Mouse (Mus musculus) lung, adult 2 months (tissue): ENCODE results near the gene Stx2. TPM values are rescaled to one million over a fixed set of nuclear protein-coding genes. Genes with fewer than 3 reads are reported as not detected.
A peak's percentile ranks its signal among the peaks of the same experiment; 100 is the strongest.

Source experiments
- DNase-seq: peaks from one replicate; pipeline ENCODE4 v3.0.0; 2022
- H3K4me1 ChIP-seq: fragments of 200-500 bp; 2 replicates; pipeline ENCODE4 v1.6.1; 2011; ENCODE audit warnings: low read length; ENCODE audit not compliant: control insufficient read depth, insufficient read depth
- H3K4me3 ChIP-seq: fragments of 200-500 bp; replicated peaks from 2 replicates; pipeline ENCODE3; 2011; ENCODE audit warnings: low read depth, mild to moderate bottlenecking, control low read depth, low read length; ENCODE audit errors: extremely low read depth
- CTCF ChIP-seq: fragments of 200-500 bp; IDR thresholded peaks from 2 replicates; pipeline ENCODE4 v1.5.1; 2011; ENCODE audit warnings: mild to moderate bottlenecking, low read length, control low read depth; ENCODE audit not compliant: insufficient read depth
- POLR2A ChIP-seq: fragments of 200-500 bp; IDR thresholded peaks from 2 replicates; pipeline ENCODE4 v1.6.1; 2011; ENCODE audit warnings: low read depth, mild to moderate bottlenecking, control low read depth, low read length, borderline replicate concordance; ENCODE audit errors: extremely low read depth
- WGBS: fragments of 180-500 bp; shearing (Covaris S2); methylation state at CpG from one replicate; pipeline ENCODE4 v1.1.7; 2018; 5-methylcytosine and 5-hydroxymethylcytosine counted together
- polyA plus RNA-seq: library from polyadenylated mRNA; depleted of rRNA; stranded (reverse); fragments of >200 nt; gene quantifications from 2 replicates; pipeline ENCODE4 v1.2.3, GENCODE M21; 2012; rRNA removed

Gene Stx2
- 21.3 and 26.9 TPM in 2 replicates for polyA plus RNA-seq

- TF ChIP-seq CTCF, result no peak
- TF ChIP-seq POLR2A, result 0 out of 2 replicates have a peak, but pooled peaks have one; percentile 26
- Histone ChIP-seq H3K4me3 (peak within 1 kb of the TSS; percentile 67), H3K4me1 (peaks cover 2% of the 10 kb centered on the region)
- WGBS, result under 1% methylated on average over 32 of the region's 39 CpGs
- DNase-seq, result peak; percentile 89
Observed at GRCm38 (mm10) chr5:129008412-129008826, at the start of gene Stx2. Gene Stx2 (minus strand): TSS chr5:129008574.

GRCm38 (mm10) chr5:129054675-129055284, 46.4 kb upstream of the Stx2 start:
- H3K4me3 ChIP-seq, result no peak overlapping the region
- TF ChIP-seq POLR2A (no peak), CTCF (no peak)
- 76% methylated on average over 9 of the region's 9 CpGs for whole genome bisulfite sequencing
- H3K4me1 ChIP-seq, result no peaks in the 10 kb centered on the region
- DNase-seq, result no peak

GRCm38 (mm10) chr5:129052636-129053355, 44.4 kb upstream of the Stx2 start:
- no peak overlapping the region for H3K4me3 ChIP-seq
- TF ChIP-seq CTCF (no peak), POLR2A (no peak)
- WGBS, result 39% methylated on average over 20 of the region's 20 CpGs
- no peaks in the 10 kb centered on the region for H3K4me1 ChIP-seq
- DNase-seq, result no peak

- Histone ChIP-seq H3K4me3 (no peak overlapping the region), H3K4me1 (no peaks in the 10 kb centered on the region)
- no peak for DNase-seq
- 73% methylated on average over 3 of the region's 3 CpGs for WGBS
- TF ChIP-seq POLR2A (no peak), CTCF (no peak)
Observed at GRCm38 (mm10) chr5:129051910-129052309, 43.5 kb upstream of the Stx2 start.

GRCm38 (mm10) chr5:129049372-129049771, 41.0 kb upstream of the Stx2 start:
- Histone ChIP-seq H3K4me3 (no peak overlapping the region), H3K4me1 (no peaks in the 10 kb centered on the region)
- WGBS, result 79% methylated on average over 9 of the region's 9 CpGs
- TF ChIP-seq POLR2A (no peak), CTCF (no peak)
- no peak for DNase-seq

GRCm38 (mm10) chr5:129045641-129046580, 37.5 kb upstream of the Stx2 start:
- 50% methylated on average over 26 of the region's 26 CpGs for WGBS
- no peak for TF ChIP-seq CTCF
- TF ChIP-seq POLR2A, result no peak
- Histone ChIP-seq H3K4me3 (no peak overlapping the region), H3K4me1 (no peaks in the 10 kb centered on the region)
- DNase-seq, result no peak

GRCm38 (mm10) chr5:129037739-129038138, 29.4 kb upstream of the Stx2 start:
- WGBS, result 75% methylated on average over 7 of the region's 7 CpGs
- Histone ChIP-seq H3K4me3 (no peak overlapping the region), H3K4me1 (no peaks in the 10 kb centered on the region)
- TF ChIP-seq CTCF, result no peak
- no peak for TF ChIP-seq POLR2A
- DNase-seq, result no peak

GRCm38 (mm10) chr5:129036678-129037077, 28.3 kb upstream of the Stx2 start:
- no peak for DNase-seq
- TF ChIP-seq POLR2A, result no peak
- no peak for TF ChIP-seq CTCF
- WGBS, result 89% methylated on average over 5 of the region's 5 CpGs
- Histone ChIP-seq H3K4me3 (no peak overlapping the region), H3K4me1 (no peaks in the 10 kb centered on the region)

- no peaks in the 10 kb centered on the region for H3K4me1 ChIP-seq
- no peak overlapping the region for H3K4me3 ChIP-seq
- no peak for TF ChIP-seq POLR2A
- no peak for TF ChIP-seq CTCF
- 76% methylated on average over 5 of the region's 5 CpGs for whole genome bisulfite sequencing
- no peak for DNase-seq
Observed at GRCm38 (mm10) chr5:129029131-129029723, 20.9 kb upstream of the Stx2 start.
